Mouse (Mus musculus): ENCODE data around the gene Polg2.
"Not testable (repeated sequence)": the region's sequence is repeated elsewhere in the genome, so short reads cannot be mapped to it uniquely, and the experiment has no call there.

The Polg2 gene

DNA sequence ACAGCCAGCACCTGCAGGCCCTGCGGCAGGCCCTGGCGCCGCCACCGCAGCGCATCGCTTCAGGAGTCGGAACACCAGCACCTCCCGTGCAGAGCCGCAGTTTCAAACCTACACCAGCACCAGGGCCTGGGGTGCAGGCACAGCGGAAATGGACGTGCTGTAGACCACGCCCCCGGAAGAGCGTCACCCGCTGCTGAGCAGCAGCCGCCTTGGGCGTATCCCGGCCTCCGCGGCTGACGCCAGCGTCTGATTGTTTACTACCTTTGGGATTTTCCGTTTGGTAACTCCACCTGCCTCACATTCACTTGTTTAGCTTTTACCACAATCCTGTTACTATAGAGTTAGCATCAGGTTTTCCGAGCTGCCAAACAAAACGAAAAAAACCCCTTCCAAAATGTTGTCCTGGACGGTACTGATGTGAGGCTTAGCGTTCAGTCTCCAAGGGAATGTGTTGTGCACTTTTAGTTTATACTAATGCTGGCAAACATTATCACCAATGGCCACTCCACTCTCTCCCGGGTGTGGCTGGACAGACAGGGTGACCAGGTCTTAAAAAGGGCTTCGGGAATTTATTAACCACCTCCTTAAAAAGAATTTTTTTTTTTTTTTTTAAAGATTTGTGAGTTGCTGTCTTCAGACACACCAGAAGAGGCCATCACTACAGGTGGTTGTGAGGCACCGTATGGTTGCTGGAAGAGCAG, at the start of gene Polg2:
Gene Polg2, minus strand, starts transcription at position 150 of the 701 bp plus-strand sequence.
- DNase-seq (ENCODE audit: extremely low spot score, low read depth, low spot score) = peak; percentile 86

DNA sequence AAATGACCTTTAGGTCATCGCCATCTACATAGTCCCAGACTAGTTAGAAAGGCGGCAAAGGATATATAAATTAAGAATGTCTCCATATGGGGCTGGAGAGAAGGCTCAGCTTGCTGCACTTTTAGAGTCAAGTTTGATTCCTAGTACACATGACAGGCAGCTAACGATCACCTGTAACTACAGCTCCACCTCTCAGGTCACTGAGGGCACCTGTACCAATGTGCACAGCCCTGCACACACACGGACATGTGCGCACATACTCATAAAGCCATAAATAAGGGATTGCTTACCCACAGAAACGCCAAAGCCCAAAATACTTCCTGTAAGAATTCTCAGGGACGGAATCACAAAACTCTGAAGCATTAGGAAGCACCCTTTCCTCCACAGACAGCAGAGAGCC, 48.7 kb upstream of the Polg2 start:
- no peak for DNase-seq (ENCODE audit: extremely low spot score, low read depth, low spot score)

- no peak for DNase-seq (ENCODE audit: extremely low spot score, low read depth, low spot score)
Measured at GRCm38 (mm10) chr11:106824403-106824802, 45.1 kb upstream of the Polg2 start.

DNA sequence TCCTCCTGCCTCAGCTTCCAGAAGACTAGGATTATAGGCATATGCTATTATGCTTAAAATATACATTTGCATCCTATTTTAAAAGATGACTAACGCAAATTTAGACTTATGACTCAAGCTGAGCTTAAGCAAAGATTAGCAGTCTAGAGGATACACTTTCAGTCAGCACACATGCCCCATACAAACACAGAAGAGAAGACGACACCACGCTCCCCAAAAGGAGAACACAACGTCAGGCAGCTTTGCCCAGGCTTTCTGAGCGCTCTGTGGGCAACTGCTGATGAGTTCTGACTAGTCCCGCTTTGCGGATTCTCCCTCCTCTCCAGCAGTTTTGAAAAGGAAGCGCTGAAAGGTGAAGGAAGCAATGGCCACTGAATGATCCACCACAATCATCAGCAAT, 44.4 kb upstream of the Polg2 start:
- no peak for DNase-seq (ENCODE audit: extremely low spot score, low read depth, low spot score)

DNA sequence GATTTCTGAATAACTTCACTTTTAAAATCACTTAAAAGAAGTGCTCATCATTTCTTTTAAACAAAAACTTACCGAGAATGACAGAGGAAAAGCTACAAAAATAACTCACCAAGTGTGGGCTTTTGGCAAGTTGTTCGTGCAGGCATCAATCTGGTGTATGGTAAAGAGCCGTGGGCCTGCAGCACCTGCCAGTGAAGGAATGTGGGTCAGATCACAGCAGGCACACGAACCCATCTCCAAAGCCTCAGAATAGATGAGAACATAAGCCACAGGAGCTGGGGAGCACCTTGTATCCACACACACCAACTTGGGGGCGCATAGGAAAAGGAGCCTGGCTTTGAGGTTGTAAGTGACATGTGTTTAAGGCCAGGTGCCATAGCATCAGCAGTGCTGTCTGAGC, 43.6 kb upstream of the Polg2 start:
- DNase-seq (ENCODE audit: extremely low spot score, low read depth, low spot score) = no peak

GRCm38 (mm10) chr11:106822491-106822890, 43.2 kb upstream of the Polg2 start:
- no peak for DNase-seq (ENCODE audit: extremely low spot score, low read depth, low spot score)

- DNase-seq (ENCODE audit: extremely low spot score, low read depth, low spot score) = no peak
Measured at GRCm38 (mm10) chr11:106821397-106821796, 42.1 kb upstream of the Polg2 start.

- DNase-seq (ENCODE audit: extremely low spot score, low read depth, low spot score) = no peak
Measured at GRCm38 (mm10) chr11:106820972-106821371, 41.6 kb upstream of the Polg2 start.

DNA sequence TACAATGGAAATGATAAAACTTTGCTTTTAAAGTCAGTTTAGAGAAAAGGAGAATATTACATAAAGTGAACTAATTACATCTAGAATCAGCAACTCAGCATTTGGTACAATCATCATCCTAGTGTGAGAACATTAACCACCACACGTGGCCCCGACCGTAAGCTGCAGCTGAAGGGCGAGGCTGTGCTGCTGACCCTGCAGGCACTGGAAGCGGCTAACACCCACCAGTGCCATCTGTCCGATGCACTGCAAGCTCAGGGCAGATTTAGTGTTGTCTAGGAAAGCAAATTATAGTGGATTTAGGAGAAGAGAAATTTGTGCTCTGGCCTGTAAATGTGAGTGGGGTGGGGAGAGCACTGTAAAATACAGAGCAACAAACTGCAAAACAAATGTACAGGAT, 40.9 kb upstream of the Polg2 start:
- DNase-seq (ENCODE audit: extremely low spot score, low read depth, low spot score) = no peak

DNA sequence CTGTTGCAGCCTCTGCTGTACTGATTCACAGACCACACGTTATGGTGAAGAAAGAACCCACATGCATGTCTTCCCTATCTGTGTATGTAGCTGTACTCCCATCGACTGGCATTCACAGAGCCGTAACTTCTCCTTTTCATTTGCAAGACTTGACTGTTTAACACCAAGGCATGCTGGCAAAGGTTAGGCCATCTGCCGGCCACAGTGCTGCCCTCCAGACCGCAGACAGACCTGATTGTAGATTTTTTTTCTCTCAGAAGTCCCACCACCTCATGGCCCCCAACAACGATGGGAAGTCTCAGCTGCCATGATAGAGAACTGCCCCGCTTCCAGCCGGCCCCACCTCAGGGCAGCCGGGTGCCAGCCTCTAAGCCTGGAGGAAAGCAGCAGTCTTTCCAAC, 40.3 kb upstream of the Polg2 start:
- no peak for DNase-seq (ENCODE audit: extremely low spot score, low read depth, low spot score)

- DNase-seq (ENCODE audit: extremely low spot score, low read depth, low spot score) = no peak
Measured at GRCm38 (mm10) chr11:106818341-106818740, 39.0 kb upstream of the Polg2 start.

GRCm38 (mm10) chr11:106817808-106818207, 38.5 kb upstream of the Polg2 start:
- DNase-seq (ENCODE audit: extremely low spot score, low read depth, low spot score) = no peak

GRCm38 (mm10) chr11:106817156-106817555, 37.8 kb upstream of the Polg2 start:
- no peak for DNase-seq (ENCODE audit: extremely low spot score, low read depth, low spot score)

- DNase-seq (ENCODE audit: extremely low spot score, low read depth, low spot score) = no peak
Measured at GRCm38 (mm10) chr11:106816316-106816715, 37.0 kb upstream of the Polg2 start.

DNA sequence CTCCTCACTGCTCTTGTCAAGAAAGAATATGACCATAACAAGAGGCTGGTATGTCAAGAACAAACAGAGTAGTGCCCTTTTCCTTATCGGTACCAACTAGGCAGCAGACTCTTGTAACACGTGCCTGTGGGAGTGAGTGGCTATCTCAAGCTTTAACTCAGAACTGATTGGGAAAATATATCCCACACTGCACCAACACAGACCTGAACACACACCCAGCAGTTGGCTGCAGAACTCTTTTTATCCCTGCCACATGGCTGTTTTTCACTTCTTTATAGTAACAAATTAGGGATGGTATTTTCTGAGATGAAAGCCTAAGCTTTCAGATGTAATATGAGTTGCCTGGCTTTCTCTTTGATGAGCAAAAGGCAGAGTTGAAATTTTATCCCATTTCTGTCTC, 36.4 kb upstream of the Polg2 start:
- DNase-seq (ENCODE audit: extremely low spot score, low read depth, low spot score) = no peak

GRCm38 (mm10) chr11:106815331-106815730, 36.0 kb upstream of the Polg2 start:
- no peak for DNase-seq (ENCODE audit: extremely low spot score, low read depth, low spot score)

DNA sequence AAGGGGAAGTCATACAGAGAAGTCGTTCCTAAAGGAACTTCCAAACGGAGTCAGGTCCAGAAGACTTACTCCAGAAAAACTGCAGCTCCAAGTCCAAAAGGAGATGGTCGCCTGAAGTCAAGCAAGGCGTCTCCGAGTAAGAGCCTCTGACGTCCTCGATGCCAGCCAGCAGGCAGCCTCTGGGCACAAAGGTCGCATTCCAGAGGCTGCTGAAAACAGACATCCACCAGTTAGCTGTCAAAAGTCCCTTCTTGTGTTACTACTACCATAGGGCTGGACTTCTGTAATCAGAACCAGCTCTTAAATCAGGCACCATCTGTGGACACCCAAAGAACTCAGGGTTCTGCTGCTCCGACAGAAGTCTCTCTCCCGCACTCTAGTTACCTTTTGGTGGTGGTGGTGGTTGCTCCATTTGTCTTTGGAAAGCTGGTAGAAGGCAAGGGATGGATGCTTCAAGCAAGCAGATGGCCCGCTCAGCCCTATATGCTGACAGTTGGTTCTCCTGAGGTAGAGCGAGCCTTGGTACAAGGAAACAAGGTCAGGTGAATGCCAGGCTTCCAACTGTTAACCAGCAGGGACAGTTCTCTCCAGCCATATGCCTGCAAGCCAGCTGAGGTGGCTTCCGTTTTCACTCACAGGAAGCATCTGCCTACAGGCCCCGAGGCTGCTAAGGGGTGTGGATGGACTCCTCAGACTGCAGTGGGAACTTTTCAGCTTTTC, 35.4 kb upstream of the Polg2 start:
- DNase-seq (ENCODE audit: extremely low spot score, low read depth, low spot score) = no peak

- no peak for DNase-seq (ENCODE audit: extremely low spot score, low read depth, low spot score)
Measured at GRCm38 (mm10) chr11:106812410-106813136, 33.2 kb upstream of the Polg2 start.

- not testable (repeated sequence) for DNase-seq (ENCODE audit: extremely low spot score, low read depth, low spot score)
Measured at GRCm38 (mm10) chr11:106807442-106807841, 28.1 kb upstream of the Polg2 start.

DNA sequence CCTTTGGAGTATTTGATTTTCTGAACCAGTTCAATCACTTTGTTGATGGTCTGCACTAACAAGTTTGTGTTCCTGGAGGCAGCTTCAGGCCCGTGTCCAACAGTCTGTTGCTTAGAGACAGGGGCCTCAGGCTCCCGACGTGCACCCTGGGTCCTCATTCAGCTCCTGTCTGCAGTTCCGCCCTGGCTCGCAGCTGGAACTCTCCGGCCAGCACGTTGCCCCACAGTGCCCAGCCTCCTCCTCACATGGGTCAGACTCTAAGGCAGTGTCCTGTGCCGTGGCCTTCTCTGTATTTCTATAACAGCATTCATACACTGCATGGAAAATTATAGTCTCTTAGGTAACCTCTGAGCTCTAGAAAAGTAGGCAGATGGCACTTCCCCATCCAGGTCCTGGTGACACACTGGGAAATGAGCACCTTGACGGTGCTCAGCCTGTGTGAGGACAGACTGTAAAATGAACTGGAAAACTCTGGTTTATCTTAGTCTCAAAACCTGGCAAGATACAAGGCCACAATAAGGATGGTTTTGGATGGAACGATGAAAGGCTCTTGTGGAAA, 22.8 kb upstream of the Polg2 start:
- DNase-seq (ENCODE audit: extremely low spot score, low read depth, low spot score) = no peak

- DNase-seq (ENCODE audit: extremely low spot score, low read depth, low spot score) = no peak
Measured at GRCm38 (mm10) chr11:106795679-106796078, 16.3 kb upstream of the Polg2 start.

- DNase-seq (ENCODE audit: extremely low spot score, low read depth, low spot score) = no peak
Measured at GRCm38 (mm10) chr11:106793846-106794245, 14.5 kb upstream of the Polg2 start.

Measured in hindlimb bud, embryonic 11.5 days (tissue).